Mouse (Mus musculus): ENCODE results near the gene Defa26.
"Not testable (repeated sequence)": the region's sequence is repeated elsewhere in the genome, so short reads cannot be mapped to it uniquely, and the experiment has no call there.

The Defa26 gene

DNA sequence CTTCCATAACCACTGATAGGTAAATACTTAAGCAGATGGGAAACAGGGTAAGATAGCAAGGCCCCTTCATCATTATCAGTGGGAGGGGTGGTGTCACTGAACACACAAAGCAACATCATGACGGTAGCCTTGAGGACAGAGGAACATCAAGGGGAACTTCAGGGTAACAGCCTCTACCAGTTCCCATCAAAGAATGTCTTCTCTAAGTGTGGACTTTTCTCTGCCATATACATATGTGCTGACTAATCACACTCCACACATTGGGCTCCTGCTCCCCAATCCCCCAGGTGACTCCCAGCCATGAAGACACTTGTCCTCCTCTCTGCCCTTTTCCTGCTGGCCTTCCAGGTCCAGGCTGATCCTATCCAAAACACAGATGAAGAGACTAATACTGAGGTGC is at the start of gene Defa26:
Gene Defa26, plus strand, starts transcription at position 301 of the 400 bp plus-strand sequence.
- not testable (repeated sequence) for DNase-seq (ENCODE audit: low read depth, low spot score)

- DNase-seq (ENCODE audit: low read depth, low spot score), result not testable (repeated sequence)
Observed at GRCm38 (mm10) chr8:21582706-21583105, 35.3 kb upstream of the Defa26 start, which contains the start of gene Defa28. Gene Defa28, plus strand, starts transcription at chr8:21583006.

DNA sequence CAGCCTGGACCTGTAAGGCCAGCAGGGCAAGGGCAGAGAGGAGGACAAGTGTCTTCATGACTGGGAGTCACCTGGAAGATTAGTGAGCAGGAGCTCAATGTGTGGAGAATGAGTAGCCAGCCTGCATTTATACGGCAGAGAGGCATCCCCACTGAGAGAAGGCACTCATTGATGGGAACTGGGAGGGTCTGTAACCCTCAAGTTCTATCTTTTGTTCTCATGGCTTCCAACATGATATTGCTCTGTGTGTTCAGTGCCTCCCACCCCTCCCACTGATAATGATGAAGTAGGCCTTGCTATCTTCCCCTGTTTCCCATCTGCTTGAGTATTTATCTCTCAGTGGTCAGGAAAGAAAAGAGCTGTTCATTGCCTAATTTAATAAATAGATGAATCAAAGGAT is 23.6 kb upstream of the Defa26 start, which contains the start of gene Gm7861:
Gene Gm7861, minus strand, starts transcription at position 101 of the 400 bp plus-strand sequence.
- DNase-seq (ENCODE audit: low read depth, low spot score), result not testable (repeated sequence)

GRCm38 (mm10) chr8:21655480-21655879 is 37.5 kb downstream of the Defa26 start, which contains the start of gene Defa17:
Gene Defa17, plus strand, starts transcription at chr8:21655780.
- not testable (repeated sequence) for DNase-seq (ENCODE audit: low read depth, low spot score)

DNA sequence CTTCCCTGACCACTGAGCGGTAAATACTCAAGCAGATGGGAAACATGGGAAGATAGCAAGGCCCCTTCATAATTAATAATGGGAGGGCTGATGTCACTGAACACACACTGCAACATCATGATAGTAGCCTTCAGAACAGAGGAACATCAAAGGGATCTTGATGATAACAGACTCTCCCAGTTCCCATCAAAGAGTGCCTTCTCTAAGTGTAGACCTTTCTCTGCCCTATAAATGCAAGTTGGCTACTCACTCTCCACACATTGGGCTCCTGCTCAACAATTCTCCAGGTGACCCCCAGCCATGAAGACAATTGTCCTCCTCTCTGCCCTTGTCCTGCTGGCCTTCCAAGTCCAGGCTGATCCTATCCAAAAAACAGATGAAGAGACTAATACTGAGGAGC is 47.5 kb downstream of the Defa26 start, which contains the start of gene Defa34:
Gene Defa34, plus strand, starts transcription at position 301 of the 400 bp plus-strand sequence.
- DNase-seq (ENCODE audit: low read depth, low spot score), result not testable (repeated sequence)
